Mouse (Mus musculus) right cerebral cortex, postnatal 25 days (tissue): ENCODE results near the gene Jund.

ENCODE experiments used
- DNase-seq: peaks from one replicate; pipeline ENCODE4 v3.0.0; 2022

Jund gene

DNA sequence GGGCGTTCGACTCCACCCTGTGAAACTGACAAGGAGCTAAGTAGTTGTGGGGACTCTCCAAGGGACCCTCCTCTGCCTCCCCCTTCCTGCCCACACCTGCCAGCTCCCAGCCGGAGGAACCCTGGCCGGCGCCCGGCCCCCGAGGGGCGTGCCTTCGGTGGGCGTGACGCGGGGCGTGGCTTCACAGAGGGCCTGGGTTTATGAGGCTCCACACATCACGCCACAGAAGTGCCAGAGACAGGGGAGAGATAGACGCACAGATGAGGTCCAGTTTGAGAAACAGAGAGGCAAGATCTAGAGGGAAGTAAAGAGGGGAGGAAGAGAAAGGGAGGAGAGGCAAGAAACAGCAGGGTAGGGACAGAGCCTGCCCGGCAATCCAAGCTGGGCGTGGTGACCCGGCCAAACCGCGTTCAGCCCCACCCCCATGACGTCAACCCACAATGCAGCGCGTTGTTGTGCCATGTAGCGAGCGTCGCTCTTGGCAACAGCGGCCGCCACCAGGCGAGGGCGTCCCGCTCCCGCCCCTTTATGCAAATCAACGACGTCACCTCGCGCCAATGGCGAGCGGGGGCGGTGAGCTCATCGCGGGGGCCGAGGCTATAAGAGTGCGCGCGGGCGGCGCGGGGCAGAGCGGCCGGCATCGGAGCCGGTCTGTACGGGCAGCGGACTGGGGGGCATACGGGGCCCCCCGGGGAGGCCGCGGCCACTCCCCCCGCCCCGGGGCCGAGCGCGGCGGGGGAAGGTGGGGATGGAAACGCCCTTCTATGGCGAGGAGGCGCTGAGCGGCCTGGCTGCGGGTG, at the start of gene Jund:
Gene Jund, plus strand, starts transcription at position 640 of the 800 bp plus-strand sequence.
- DNase-seq: peak; percentile 99

DNA sequence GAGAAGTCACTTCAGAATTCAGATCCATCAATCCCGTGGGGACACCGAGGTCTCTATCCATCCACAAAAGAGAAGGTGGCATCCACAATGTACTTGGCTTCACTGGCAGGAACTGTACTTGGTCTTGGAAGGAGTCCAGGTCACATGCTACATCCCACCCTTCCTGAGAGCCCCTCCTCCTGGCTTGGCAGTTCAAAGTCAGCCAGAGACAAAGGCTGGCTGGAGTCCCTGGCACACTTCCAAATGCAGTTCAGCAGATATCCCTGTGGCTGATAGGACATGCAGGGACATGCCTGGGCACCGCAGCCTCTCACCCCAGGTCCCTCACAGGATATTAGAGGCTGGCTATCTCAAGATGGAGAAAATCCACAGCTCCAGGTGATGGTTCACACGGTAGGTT, 49.4 kb upstream of the Jund start:
- DNase-seq: no peak

DNA sequence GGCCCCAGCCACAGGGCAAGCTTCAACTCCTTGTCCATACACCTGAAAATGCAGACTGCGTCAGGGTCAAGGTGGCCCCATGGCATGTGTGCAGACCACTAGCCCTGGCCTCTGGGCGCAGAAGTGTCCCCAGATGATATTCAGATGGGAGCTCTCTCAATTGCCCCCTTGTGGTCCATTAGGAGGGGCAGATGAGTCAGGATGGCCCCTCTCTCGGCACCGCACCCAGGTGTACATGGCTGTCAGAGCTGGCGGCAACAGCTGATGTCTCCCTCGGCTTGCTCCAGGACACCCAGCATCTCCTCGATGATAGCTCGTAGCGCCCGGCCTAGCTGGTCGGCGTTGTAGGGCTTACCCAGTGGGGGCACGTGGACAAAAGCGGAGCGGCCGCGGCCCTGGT, 48.4 kb upstream of the Jund start:
- DNase-seq: no peak

GRCm38 (mm10) chr8:70653226-70653625, 45.5 kb upstream of the Jund start:
- no peak for DNase-seq

DNA sequence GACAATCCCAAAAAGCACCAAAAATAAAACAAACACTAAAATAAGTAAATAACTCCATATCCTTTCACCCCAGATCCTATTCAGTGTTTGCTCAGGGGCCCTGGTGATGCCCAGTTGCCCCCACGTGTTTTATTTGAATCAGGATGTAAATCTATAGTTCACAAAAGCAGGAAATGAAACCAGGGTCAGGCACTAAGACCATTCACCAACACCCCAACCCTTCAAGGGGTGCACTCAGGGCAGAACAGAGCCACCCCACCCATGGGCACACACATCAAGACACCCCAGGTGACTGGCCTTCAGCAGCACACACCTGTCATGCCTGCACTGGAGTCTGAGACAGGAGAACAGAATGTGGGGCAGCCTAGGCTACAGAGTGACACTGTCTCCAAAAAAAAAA, 44.6 kb upstream of the Jund start:
- DNase-seq: no peak

DNA sequence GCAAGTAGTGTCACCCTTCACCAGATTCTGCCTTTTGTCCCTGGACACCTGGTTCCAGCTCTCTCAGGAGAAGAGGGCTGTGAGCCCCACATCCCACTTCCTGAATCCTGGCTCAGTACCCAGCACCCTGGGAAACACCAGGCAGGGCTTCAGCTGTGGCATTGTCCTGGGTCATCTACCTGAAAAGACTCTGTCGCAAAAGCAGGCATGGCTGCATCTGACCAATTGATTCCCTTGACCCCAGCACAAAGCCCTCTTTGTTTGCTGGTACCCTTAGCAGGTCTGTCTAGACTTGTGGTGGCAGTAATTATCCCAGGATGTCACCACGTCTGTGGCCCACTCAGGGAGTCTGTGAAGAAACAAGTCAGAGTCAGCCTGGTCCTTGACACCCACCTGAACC, 43.3 kb upstream of the Jund start:
- no peak for DNase-seq

DNA sequence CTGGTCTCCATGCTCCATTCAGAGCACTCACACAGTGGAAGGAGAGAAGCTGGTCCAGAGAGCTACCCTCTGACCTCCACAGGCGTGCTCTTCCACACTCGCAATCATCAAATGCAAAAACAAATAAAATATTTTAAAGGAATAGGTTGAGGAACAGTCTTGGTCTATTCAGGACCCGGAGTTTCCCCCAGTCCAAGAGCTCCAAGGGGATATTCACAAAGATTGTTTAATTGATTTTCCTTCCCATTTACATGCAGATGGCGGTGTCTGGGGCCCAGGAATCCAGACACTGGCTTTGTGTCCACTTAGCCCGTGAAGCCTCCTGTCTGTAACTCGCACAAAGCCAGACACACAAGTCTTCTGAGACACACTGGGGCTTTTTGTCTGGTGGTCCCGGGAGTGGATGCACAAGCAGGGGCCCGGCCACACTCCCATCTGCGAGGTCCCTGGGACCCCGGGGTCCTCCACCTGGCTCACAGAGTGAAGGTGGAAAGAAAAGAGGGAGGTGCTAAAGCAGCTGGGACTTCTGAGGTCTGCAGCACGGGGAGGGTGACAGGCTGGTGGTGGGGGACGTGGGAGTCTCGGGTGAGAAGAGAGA, 42.5 kb upstream of the Jund start:
- DNase-seq: no peak

DNA sequence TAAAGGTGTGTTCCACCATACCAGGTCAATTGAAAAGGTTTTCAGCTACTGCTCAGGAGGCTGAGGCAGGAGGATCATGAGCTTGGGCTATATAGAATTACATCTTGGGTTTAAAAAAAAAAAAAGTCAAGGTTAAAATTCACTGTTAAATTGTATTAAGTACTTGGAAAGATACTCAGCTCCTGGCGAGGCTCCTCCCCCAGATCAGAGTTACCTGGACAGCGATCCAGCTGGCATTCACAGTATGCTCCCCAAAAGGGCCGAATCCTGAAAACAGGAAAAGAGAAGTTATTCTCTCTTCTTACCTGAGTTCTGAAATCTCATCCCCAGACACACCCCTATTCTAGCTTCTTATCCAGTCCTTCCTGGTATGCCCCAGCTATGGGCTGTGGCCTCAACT, 41.5 kb upstream of the Jund start:
- DNase-seq: no peak

- DNase-seq: no peak
Observed at GRCm38 (mm10) chr8:70657739-70658138, 41.0 kb upstream of the Jund start.

DNA sequence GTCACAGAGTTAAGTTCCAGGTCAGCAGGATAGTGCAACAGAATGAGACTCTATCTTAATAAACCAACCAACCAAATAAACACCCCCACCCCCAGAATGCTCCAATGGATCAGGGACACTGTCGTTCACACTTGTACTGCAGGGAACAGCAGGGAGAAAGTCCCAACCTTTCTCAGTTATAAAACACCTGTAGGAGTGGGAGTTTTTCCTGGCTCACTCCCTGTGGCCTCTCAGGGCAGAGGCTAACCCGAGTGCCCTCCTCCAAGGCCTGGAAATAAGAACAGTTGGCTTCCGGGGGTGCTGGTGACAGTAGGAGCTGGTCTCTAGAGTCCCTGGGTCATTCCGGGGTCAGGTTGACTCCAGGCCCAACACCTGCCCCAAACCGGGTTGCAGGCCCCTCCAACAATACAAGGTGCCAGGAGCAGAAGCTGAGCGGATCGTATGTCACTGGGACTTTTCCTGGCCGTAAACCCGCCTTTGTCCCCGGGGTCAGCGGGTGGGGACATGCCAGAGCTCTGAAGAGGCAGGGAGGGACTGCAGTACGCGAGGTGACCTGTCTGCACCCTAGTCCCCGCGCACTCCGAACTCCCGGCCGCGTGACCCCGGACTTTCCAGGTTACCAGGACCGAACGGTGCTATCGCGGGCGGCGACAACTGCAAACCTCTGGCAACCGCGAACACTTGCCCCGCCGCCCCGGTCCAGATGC, 39.7 kb upstream of the Jund start:
- no peak for DNase-seq

DNA sequence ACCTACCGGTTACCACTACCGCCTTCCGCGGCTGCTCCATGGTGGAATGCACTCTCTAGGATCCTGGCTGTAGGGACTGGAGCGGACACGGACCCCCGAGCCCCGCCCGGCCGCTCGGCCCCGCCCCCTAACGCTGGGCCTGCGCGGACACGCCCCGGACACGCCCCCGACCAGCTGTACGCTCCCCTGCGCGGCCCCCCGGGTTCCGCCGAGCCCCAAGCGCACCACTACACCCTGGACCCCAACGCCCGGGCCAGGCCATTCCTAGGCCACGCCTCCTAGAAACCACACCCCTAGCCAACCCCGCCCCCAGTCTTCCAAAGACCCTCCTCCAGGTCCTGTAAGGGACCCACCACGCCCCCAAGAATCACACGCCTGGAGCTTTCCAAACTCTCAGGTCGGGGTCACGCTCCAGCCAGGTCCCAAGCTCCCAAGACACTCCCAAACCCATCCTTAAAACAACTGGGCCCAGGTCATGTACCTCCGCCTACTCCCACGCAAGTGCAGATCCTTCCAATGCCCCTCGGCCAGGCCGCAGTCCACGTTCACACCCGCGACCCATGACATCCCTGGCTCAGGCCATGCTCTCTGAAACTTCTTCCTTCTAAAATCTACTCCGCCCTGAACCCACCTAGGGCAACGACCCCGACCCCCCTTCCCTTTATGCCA, 39.0 kb upstream of the Jund start:
- peak; percentile 73 for DNase-seq

- DNase-seq: no peak
Observed at GRCm38 (mm10) chr8:70660273-70660725, 38.5 kb upstream of the Jund start, which contains the start of gene Pgpep1. Gene Pgpep1, minus strand, starts transcription at chr8:70660388.

DNA sequence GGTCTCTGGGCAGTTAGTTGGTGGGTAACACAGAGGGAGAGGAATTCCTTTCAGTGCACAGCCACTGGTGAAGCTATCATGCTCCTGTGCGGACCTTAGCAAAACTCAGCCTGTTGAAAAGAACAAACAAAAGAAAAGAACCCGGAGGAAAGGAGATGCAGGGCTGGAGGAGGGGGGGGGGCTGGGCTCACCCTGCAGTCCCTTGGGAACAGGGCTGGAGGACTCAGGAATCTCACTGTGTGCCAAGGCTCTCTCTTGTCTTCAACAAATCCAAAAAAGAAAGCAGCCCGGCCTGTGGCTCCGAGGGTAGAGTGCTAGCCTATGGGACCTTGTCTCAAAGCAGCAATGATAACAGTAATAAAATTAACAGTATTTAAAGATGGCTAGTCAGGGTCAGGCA, 35.1 kb upstream of the Jund start:
- DNase-seq: no peak

DNA sequence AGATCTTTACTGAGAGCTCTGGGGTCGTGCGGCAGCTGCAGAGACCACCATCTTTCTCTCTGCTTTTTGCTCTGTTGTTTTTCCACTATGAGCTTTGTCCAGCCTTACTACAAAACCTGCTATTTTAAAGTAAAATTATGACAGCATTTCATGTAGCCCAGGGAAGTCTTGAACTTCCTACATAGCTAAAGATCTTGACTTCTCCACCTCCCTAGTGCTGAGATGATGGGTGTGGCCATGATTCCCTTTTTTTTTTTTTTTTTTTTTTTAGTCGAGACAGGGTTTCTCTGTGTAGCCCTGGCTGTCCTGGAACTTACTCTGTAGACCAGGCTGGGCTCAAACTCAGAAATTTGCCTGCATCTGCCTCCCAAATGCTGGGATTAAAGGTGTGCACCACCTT, 34.1 kb upstream of the Jund start:
- DNase-seq: no peak

GRCm38 (mm10) chr8:70665599-70665998, 33.1 kb upstream of the Jund start:
- no peak for DNase-seq

GRCm38 (mm10) chr8:70667071-70667470, 31.7 kb upstream of the Jund start:
- no peak for DNase-seq

DNA sequence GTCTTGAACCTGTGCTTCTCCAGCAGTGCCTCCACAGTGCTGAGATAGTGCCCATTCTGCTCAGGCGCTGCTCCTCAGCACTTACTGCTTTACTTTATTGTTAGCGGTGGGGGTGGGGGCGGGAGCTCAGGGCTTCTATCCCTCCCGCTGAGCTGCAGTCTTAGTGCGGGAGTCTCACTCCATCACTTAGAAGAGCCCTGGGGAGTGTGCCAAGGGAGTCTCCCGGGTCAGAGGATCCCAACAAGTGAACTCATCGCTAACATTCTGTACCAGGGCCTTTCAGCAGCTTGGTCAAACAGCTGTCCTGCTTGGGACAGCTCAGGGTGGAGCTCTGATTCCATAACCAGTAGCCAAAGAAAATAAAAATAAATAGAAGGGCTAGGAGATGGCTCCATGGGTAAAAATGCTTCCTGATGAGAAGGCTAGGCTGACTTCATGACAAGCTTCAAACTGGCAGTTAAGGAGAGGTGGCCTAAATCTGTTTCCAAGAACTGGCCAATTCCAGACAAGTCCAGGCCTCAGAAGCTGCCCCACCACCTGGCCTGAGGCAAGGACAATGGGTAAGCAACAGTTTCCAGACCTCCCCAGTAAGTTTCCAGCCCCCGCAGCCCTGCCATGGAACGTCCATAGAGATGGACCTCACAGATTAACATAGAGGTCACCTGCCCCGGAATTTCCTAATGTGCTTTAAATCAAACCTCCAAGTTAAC, 27.0 kb upstream of the Jund start:
- no peak for DNase-seq

GRCm38 (mm10) chr8:70672325-70673078, 26.2 kb upstream of the Jund start:
- no peak for DNase-seq

DNA sequence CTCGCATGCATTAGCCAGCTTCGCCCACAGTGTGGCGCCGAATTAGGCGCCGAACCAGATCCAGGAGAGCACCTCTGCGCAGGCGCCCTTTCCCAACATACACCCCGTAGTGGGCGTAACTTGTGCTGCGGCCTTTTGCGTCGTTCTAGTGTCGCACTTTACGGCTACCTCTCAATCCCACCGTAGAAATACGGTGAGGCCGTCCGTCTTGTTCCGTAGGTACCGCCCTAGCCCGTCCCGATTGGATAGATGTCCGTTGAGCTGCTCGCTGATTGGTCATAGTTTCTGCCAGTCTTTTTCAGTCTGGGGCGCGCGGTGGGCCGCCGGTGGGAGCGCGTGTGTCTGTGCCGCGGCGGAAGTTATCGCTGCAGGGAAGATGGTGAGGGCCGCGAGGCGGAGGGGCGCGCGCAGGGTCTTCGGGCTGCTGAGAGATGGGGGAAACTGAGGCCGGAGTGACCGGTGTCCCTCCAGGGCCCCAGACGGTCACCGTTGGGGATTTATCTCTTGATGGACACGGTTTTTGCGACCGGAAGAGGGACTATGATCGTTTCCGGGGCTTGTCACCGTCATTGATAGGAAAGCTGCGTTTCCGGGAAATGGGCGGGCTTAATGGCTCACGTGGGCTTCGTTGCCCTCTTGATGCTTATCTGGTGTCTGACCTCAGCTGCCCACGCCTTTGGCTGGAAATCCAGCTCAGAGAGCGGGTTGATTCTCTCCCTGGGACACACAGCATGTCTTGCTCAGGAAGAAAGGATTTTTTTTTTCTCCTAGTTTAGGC, 25.5 kb upstream of the Jund start, which contains the start of gene Lsm4:
Gene Lsm4, plus strand, starts transcription at position 170 of the 778 bp plus-strand sequence.
- DNase-seq: peak; percentile 99

DNA sequence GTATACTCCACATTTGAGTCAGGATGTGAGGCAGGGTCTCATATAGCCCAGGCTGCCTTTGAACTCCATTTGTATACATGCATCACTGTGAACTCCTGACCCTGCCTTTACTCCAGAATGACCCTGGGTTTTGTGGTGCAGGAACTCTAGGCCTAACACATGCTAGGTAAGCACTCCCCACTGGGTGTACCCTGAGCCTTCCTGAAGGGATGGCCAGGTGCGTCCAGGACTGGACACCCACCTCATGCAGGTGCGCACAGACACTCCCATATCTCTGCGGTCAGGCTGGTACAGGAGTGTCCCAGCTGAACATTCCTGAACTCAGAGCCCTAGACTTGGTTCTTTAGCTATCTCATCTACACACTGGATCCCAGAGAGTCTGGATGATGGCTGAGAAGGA, 24.6 kb upstream of the Jund start:
- no peak for DNase-seq

- DNase-seq: no peak
Observed at GRCm38 (mm10) chr8:70674716-70675115, 24.0 kb upstream of the Jund start.
